Mouse (Mus musculus) kidney, adult 2 months (tissue): ENCODE data around the gene Bmp8b. TPM values are rescaled to one million over a fixed set of nuclear protein-coding genes. Genes with fewer than 3 reads are reported as not detected.
A peak's percentile ranks its signal among the peaks of the same experiment; 100 is the strongest.

Experiments
- DNase-seq: peaks from one replicate; pipeline ENCODE4 v3.0.0; 2021
- H3K27ac ChIP-seq: fragments of 200-500 bp; 2 replicates; pipeline ENCODE4 v1.5.1; 2012; ENCODE audit warnings: low read depth, low read length, control low read depth, inconsistent platforms; ENCODE audit not compliant: insufficient read depth
- H3K27me3 ChIP-seq: fragments of 200-500 bp; replicated peaks from 2 replicates; pipeline ENCODE4 v1.6.1; 2012; ENCODE audit warnings: mild to moderate bottlenecking, moderate library complexity, low read length, inconsistent platforms; ENCODE audit not compliant: control insufficient read depth, insufficient read depth
- H3K36me3 ChIP-seq: fragments of 200-500 bp; 2 replicates; pipeline ENCODE4 v1.6.1; 2012; ENCODE audit warnings: mild to moderate bottlenecking, moderate library complexity, low read length, inconsistent platforms; ENCODE audit not compliant: control insufficient read depth, insufficient read depth
- H3K4me1 ChIP-seq: fragments of 200-500 bp; 2 replicates; pipeline ENCODE4 v1.6.1; 2011; ENCODE audit warnings: low read length; ENCODE audit not compliant: control insufficient read depth, insufficient read depth
- H3K4me3 ChIP-seq: fragments of 200-500 bp; 2 replicates; pipeline ENCODE4 v1.5.1; 2011; ENCODE audit warnings: mild to moderate bottlenecking, low read depth, low read length, control low read depth; ENCODE audit not compliant: insufficient read depth
- CTCF ChIP-seq: fragments of 200-500 bp; conservative IDR thresholded peaks from 2 replicates; pipeline ENCODE4 v1.5.1; 2011; ENCODE audit warnings: low read depth, mild to moderate bottlenecking, control low read depth, low read length, moderate library complexity, mixed read lengths; ENCODE audit not compliant: insufficient read depth, insufficient read length
- POLR2A ChIP-seq: fragments of 200-500 bp; IDR thresholded peaks from one replicate; pipeline ENCODE4 v1.6.1; 2011; ENCODE audit warnings: low read depth, low read length, control low read depth
- WGBS: fragments of 180-500 bp; shearing (Covaris S2); methylation state at CpG from one replicate; pipeline ENCODE4 v1.1.7; 2018; 5-methylcytosine and 5-hydroxymethylcytosine counted together
- polyA plus RNA-seq: library from polyadenylated mRNA; depleted of rRNA; stranded (reverse); fragments of >200 nt; gene quantifications from 2 replicates; pipeline ENCODE4 v1.2.3, GENCODE M21; 2012; rRNA removed

The Bmp8b gene
- 0.03 and 0.14 TPM in 2 replicates for polyA plus RNA-seq

- peaks cover 4% of the 10 kb centered on the region; the same call in 1 of the 2 replicates for H3K27me3 ChIP-seq
- no peaks in the 10 kb centered on the region for H3K36me3 ChIP-seq
- peak within 1 kb of the TSS; percentile 25; the same call in 1 of the 2 replicates for H3K4me3 ChIP-seq
- WGBS: 7% methylated on average over 75 of the region's 75 CpGs
- H3K4me1 ChIP-seq: no peaks in the 10 kb centered on the region
- no peak for TF ChIP-seq CTCF
- H3K27ac ChIP-seq: no peak within 1 kb of the TSS
- DNase-seq: peak; percentile 40
Observed at GRCm38 (mm10) chr4:123104651-123105450, at the start of gene Bmp8b. TSS of gene Bmp8b (plus strand) at chr4:123105165.

- Histone ChIP-seq H3K27ac (no peak overlapping the region), H3K4me1 (no peaks in the 10 kb centered on the region), H3K36me3 (peaks cover 7% of the 10 kb centered on the region), H3K4me3 (no peak overlapping the region), H3K27me3 (no peaks in the 10 kb centered on the region)
- DNase-seq: no peak
- WGBS: 78% methylated on average over 3 of the region's 3 CpGs
- TF ChIP-seq CTCF: no peak
- TF ChIP-seq POLR2A: no peak
Observed at GRCm38 (mm10) chr4:123056560-123057109, 48.3 kb upstream of the Bmp8b start.

- Histone ChIP-seq H3K4me1 (no peaks in the 10 kb centered on the region), H3K27ac (no peak overlapping the region), H3K36me3 (peaks cover 5% of the 10 kb centered on the region), H3K27me3 (no peaks in the 10 kb centered on the region), H3K4me3 (no peak overlapping the region)
- TF ChIP-seq POLR2A (no peak), CTCF (no peak)
- DNase-seq: no peak
- WGBS: 66% methylated on average over 1 of the region's 1 CpGs
Observed at GRCm38 (mm10) chr4:123057957-123058356, 47.0 kb upstream of the Bmp8b start.

- H3K4me1 ChIP-seq: no peaks in the 10 kb centered on the region
- no peak for DNase-seq
- H3K36me3 ChIP-seq: no peaks in the 10 kb centered on the region
- WGBS: 26% methylated on average over 5 of the region's 5 CpGs
- H3K4me3 ChIP-seq: no peak overlapping the region
- no peaks in the 10 kb centered on the region for H3K27me3 ChIP-seq
- TF ChIP-seq POLR2A (no peak), CTCF (no peak)
- H3K27ac ChIP-seq: no peak overlapping the region
Observed at GRCm38 (mm10) chr4:123061744-123062143, 43.2 kb upstream of the Bmp8b start.

GRCm38 (mm10) chr4:123068646-123069045, 36.3 kb upstream of the Bmp8b start:
- H3K36me3 ChIP-seq: no peaks in the 10 kb centered on the region
- H3K27ac ChIP-seq: no peak overlapping the region
- no peaks in the 10 kb centered on the region for H3K27me3 ChIP-seq
- no peak overlapping the region for H3K4me3 ChIP-seq
- no peak for TF ChIP-seq POLR2A
- TF ChIP-seq CTCF: no peak
- no peak for DNase-seq
- H3K4me1 ChIP-seq: no peaks in the 10 kb centered on the region
- WGBS: 72% methylated on average over 6 of the region's 6 CpGs

- peak; percentile 37 for DNase-seq
- no peaks in the 10 kb centered on the region for H3K36me3 ChIP-seq
- peak overlapping the region; percentile 11; the same call in 1 of the 2 replicates for H3K4me3 ChIP-seq
- no peak overlapping the region for H3K27ac ChIP-seq
- 16% methylated on average over 13 of the region's 13 CpGs for WGBS
- H3K4me1 ChIP-seq: no peaks in the 10 kb centered on the region
- TF ChIP-seq POLR2A (no peak), CTCF (peak; percentile 42)
- H3K27me3 ChIP-seq: no peaks in the 10 kb centered on the region
Observed at GRCm38 (mm10) chr4:123071266-123071966, 33.5 kb upstream of the Bmp8b start.

GRCm38 (mm10) chr4:123076928-123077327, 28.0 kb upstream of the Bmp8b start:
- Histone ChIP-seq H3K4me1 (no peaks in the 10 kb centered on the region), H3K4me3 (no peak overlapping the region), H3K27me3 (no peaks in the 10 kb centered on the region), H3K27ac (no peak overlapping the region), H3K36me3 (no peaks in the 10 kb centered on the region)
- 31% methylated on average over 8 of the region's 8 CpGs for WGBS
- peak; percentile 19 for DNase-seq
- TF ChIP-seq CTCF: no peak
- no peak for TF ChIP-seq POLR2A
